Mouse (Mus musculus): ENCODE results near the gene Serpine2.
A peak's percentile ranks its signal among the peaks of the same experiment; 100 is the strongest.

Gene Serpine2

GRCm38 (mm10) chr1:79861130-79861942 lies at the start of gene Serpine2:
Serpine2 (minus strand) TSS chr1:79861180.
- DNase-seq (ENCODE audit: low spot score in 2 of 2) = no peak

GRCm38 (mm10) chr1:79907811-79908210 lies 46.8 kb upstream of the Serpine2 start:
- DNase-seq (ENCODE audit: low spot score in 2 of 2) = no peak

GRCm38 (mm10) chr1:79905241-79905640 lies 44.3 kb upstream of the Serpine2 start:
- DNase-seq (ENCODE audit: low spot score in 2 of 2) = no peak

- DNase-seq (ENCODE audit: low spot score in 2 of 2) = no peak
Measured at GRCm38 (mm10) chr1:79902901-79903300, 41.9 kb upstream of the Serpine2 start.

- DNase-seq (ENCODE audit: low spot score in 2 of 2) = no peak
Measured at GRCm38 (mm10) chr1:79882648-79883047, 21.7 kb upstream of the Serpine2 start.

- DNase-seq (ENCODE audit: low spot score in 2 of 2) = no peak
Measured at GRCm38 (mm10) chr1:79874741-79875140, 13.8 kb upstream of the Serpine2 start.

GRCm38 (mm10) chr1:79860411-79861039 lies 455 bp downstream of the Serpine2 start:
- DNase-seq (ENCODE audit: low spot score in 2 of 2) = no peak

- no peak for DNase-seq (ENCODE audit: low spot score in 2 of 2)
Measured at GRCm38 (mm10) chr1:79859975-79860374, 1.0 kb downstream of the Serpine2 start.

GRCm38 (mm10) chr1:79859026-79859425 lies 2.0 kb downstream of the Serpine2 start:
- DNase-seq (ENCODE audit: low spot score in 2 of 2) = no peak

GRCm38 (mm10) chr1:79858389-79858994 lies 2.5 kb downstream of the Serpine2 start:
- peak in 1 of 2 experiments; percentile 2 for DNase-seq (ENCODE audit: low spot score in 2 of 2)

- peak in 1 of 2 experiments; percentile 10 for DNase-seq (ENCODE audit: low spot score in 2 of 2)
Measured at GRCm38 (mm10) chr1:79857681-79858388, 3.1 kb downstream of the Serpine2 start.

- DNase-seq (ENCODE audit: low spot score in 2 of 2) = no peak
Measured at GRCm38 (mm10) chr1:79856756-79857155, 4.2 kb downstream of the Serpine2 start.

GRCm38 (mm10) chr1:79853527-79853926 lies 7.5 kb downstream of the Serpine2 start:
- DNase-seq (ENCODE audit: low spot score in 2 of 2) = no peak

GRCm38 (mm10) chr1:79850341-79850740 lies 10.6 kb downstream of the Serpine2 start:
- no peak for DNase-seq (ENCODE audit: low spot score in 2 of 2)

- no peak for DNase-seq (ENCODE audit: low spot score in 2 of 2)
Measured at GRCm38 (mm10) chr1:79848663-79849062, 12.3 kb downstream of the Serpine2 start.

GRCm38 (mm10) chr1:79846891-79847290 lies 14.1 kb downstream of the Serpine2 start:
- DNase-seq (ENCODE audit: low spot score in 2 of 2) = no peak

GRCm38 (mm10) chr1:79832719-79833404 lies 28.1 kb downstream of the Serpine2 start:
- DNase-seq (ENCODE audit: low spot score in 2 of 2) = no peak

- peak in 1 of 2 experiments; percentile 2 for DNase-seq (ENCODE audit: low spot score in 2 of 2)
Measured at GRCm38 (mm10) chr1:79823951-79824633, 36.9 kb downstream of the Serpine2 start.

GRCm38 (mm10) chr1:79822806-79823525 lies 38.0 kb downstream of the Serpine2 start:
- peak; percentile 28 to 55 for DNase-seq (ENCODE audit: low spot score in 2 of 2)

GRCm38 (mm10) chr1:79819296-79819879 lies 41.6 kb downstream of the Serpine2 start:
- no peak for DNase-seq (ENCODE audit: low spot score in 2 of 2)

All from urinary bladder, postnatal 36 days (tissue).